In genomic region chr5:77579826-77580745, GRCm38 (mm10) we compare ENCODE assay signal across 8 mouse cellular contexts.
DNase-seq lines count a peak whose midpoint lies in the region; ATAC-seq and TF ChIP-seq lines count a peak whose summit lies in the region.

No protein-coding gene starts in this region.

- peak overlapping the region; percentile 45 for H3K4me2 ChIP-seq in kidney, postnatal 0 days (ENCODE audit: low read length)
- H3K4me2 ChIP-seq in heart, embryonic 11.5 days = peak overlapping the region; percentile 49
- H3K4me2 ChIP-seq in midbrain, embryonic 15.5 days = peak overlapping the region; percentile 17

- no peak overlapping the region for H3K4me3 ChIP-seq in kidney, postnatal 0 days (replicated peaks; ENCODE audit: low read depth, low read length)
- H3K4me3 ChIP-seq in embryonic facial prominence, embryonic 10.5 days = no peak overlapping the region
- no peak overlapping the region for H3K4me3 ChIP-seq in heart, embryonic 11.5 days (ENCODE audit: low read depth, low read length)
- no peak overlapping the region for H3K4me3 ChIP-seq in midbrain, embryonic 15.5 days

- peak overlapping the region; percentile 54; the same call in 1 of the 2 replicates for H3K27ac ChIP-seq in kidney, postnatal 0 days
- peak overlapping the region; percentile 24 for H3K27ac ChIP-seq in embryonic facial prominence, embryonic 10.5 days (replicated peaks)
- peak overlapping the region; percentile 65 for H3K27ac ChIP-seq in heart, embryonic 11.5 days (ENCODE audit: low read depth, low read length)
- peak overlapping the region; percentile 65; the same call in 1 of the 2 replicates for H3K27ac ChIP-seq in midbrain, embryonic 15.5 days

- H3K9ac ChIP-seq in kidney, postnatal 0 days (ENCODE audit: low read depth, low read length) = no peak overlapping the region
- H3K9ac ChIP-seq in heart, embryonic 11.5 days (ENCODE audit: low read depth, low read length) = 0 out of 2 replicates have a peak overlapping the region, but pooled peaks have one; percentile 39
- no peak overlapping the region for H3K9ac ChIP-seq in midbrain, embryonic 15.5 days

- no peak for TF ChIP-seq CTCF in kidney, postnatal 0 days (IDR thresholded peaks at IDR 0.05; ENCODE audit: low read depth)

- no peaks in the 10 kb centered on the region for H3K36me3 ChIP-seq in kidney, postnatal 0 days (ENCODE audit: insufficient read depth, low read length)
- no peaks in the 10 kb centered on the region for H3K36me3 ChIP-seq in embryonic facial prominence, embryonic 10.5 days (replicated peaks)
- no peaks in the 10 kb centered on the region for H3K36me3 ChIP-seq in heart, embryonic 11.5 days (ENCODE audit: control insufficient read depth, insufficient read depth, low read length)
- no peaks in the 10 kb centered on the region for H3K36me3 ChIP-seq in midbrain, embryonic 15.5 days (replicated peaks)

- ATAC-seq in kidney, postnatal 0 days (replicated peaks; ENCODE audit: low FRiP score, low read depth) = peak; percentile 59
- ATAC-seq in heart, embryonic 11.5 days (replicated peaks; ENCODE audit: insufficient number of reproducible peaks, low FRiP score, low TSS enrichment) = 0 out of 2 replicates have a peak, but pooled peaks have one; percentile 44
- no peak for ATAC-seq in midbrain, embryonic 15.5 days (replicated peaks)

- no peaks in the 10 kb centered on the region for H3K9me3 ChIP-seq in kidney, postnatal 0 days (replicated peaks; ENCODE audit: low read length)
- no peaks in the 10 kb centered on the region for H3K9me3 ChIP-seq in embryonic facial prominence, embryonic 10.5 days
- H3K9me3 ChIP-seq in heart, embryonic 11.5 days (replicated peaks; ENCODE audit: control insufficient read depth, low read length) = no peaks in the 10 kb centered on the region
- no peaks in the 10 kb centered on the region for H3K9me3 ChIP-seq in midbrain, embryonic 15.5 days

- no peaks in the 10 kb centered on the region for H3K27me3 ChIP-seq in kidney, postnatal 0 days (ENCODE audit: insufficient read depth, low read length)
- no peaks in the 10 kb centered on the region for H3K27me3 ChIP-seq in embryonic facial prominence, embryonic 10.5 days (replicated peaks; ENCODE audit: low read depth, poor library complexity, severe bottlenecking)
- no peaks in the 10 kb centered on the region for H3K27me3 ChIP-seq in heart, embryonic 11.5 days (ENCODE audit: control insufficient read depth, insufficient read depth, low read length)
- no peaks in the 10 kb centered on the region for H3K27me3 ChIP-seq in midbrain, embryonic 15.5 days (replicated peaks)

- 18% methylated on average over 20 of the region's 20 CpGs for WGBS in kidney, postnatal 0 days
- 52% methylated on average over 20 of the region's 20 CpGs for WGBS in embryonic facial prominence, embryonic 10.5 days
- WGBS in heart, embryonic 11.5 days (ENCODE audit: insufficient replicate concordance) = 28% methylated on average over 20 of the region's 20 CpGs
- 39% methylated on average over 20 of the region's 20 CpGs for WGBS in midbrain, embryonic 15.5 days

- H3K4me1 ChIP-seq in kidney, postnatal 0 days (replicated peaks; ENCODE audit: insufficient read depth, low read length) = peaks cover 15% of the 10 kb centered on the region; the same call in 1 of the 2 replicates
- peaks cover 27% of the 10 kb centered on the region for H3K4me1 ChIP-seq in embryonic facial prominence, embryonic 10.5 days
- H3K4me1 ChIP-seq in heart, embryonic 11.5 days (ENCODE audit: control insufficient read depth, insufficient read depth, low read length) = peaks cover 13% of the 10 kb centered on the region; the same call in 1 of the 2 replicates
- peaks cover 22% of the 10 kb centered on the region for H3K4me1 ChIP-seq in midbrain, embryonic 15.5 days

- peak; percentile 93 for DNase-seq in kidney, postnatal 0 days (ENCODE audit: low spot score)
- DNase-seq in kidney, adult 18-20 months = no peak
- DNase-seq in embryonic facial prominence, embryonic 10.5 days (ENCODE audit: low spot score) = no peak
- no peak for DNase-seq in thymus, postnatal 14 days
- DNase-seq in B cell, adult 2 months = no peak
- DNase-seq in right cerebral cortex, postnatal 14 days = no peak
